In genomic region chr15:81301193-81302070, GRCm38 (mm10) we compare ENCODE assay signal across 9 mouse cellular contexts. TPM values are rescaled to one million over a fixed set of nuclear protein-coding genes. Genes with fewer than 3 reads are reported as not detected.
DNase-seq lines count a peak whose midpoint lies in the region.
"Had no signal": no experiment of that assay in that cellular context is flagged by ENCODE, and none has a peak within 500 bp of the region (broad histone marks: within the 10 kb centered on the region; RNA-seq: fewer than 3 reads in every experiment).

No protein-coding gene starts in this region.

- H3K27ac ChIP-seq in midbrain, embryonic 10.5 days (replicated peaks), result no peak overlapping the region
- H3K27ac ChIP-seq: embryonic facial prominence, embryonic 12.5 days had no signal

- no peak overlapping the region for H3K4me3 ChIP-seq in midbrain, embryonic 10.5 days
- H3K4me3 ChIP-seq: embryonic facial prominence, embryonic 12.5 days had no signal

- H3K36me3 ChIP-seq in midbrain, embryonic 10.5 days, result no peaks in the 10 kb centered on the region
- H3K36me3 ChIP-seq: embryonic facial prominence, embryonic 12.5 days had no signal

- 76% methylated on average over 16 of the region's 16 CpGs for WGBS in midbrain, embryonic 10.5 days

- no peaks in the 10 kb centered on the region for H3K4me1 ChIP-seq in midbrain, embryonic 10.5 days
- H3K4me1 ChIP-seq: embryonic facial prominence, embryonic 12.5 days had no signal

- H3K9me3 ChIP-seq in midbrain, embryonic 10.5 days (replicated peaks), result no peaks in the 10 kb centered on the region
- H3K9me3 ChIP-seq: embryonic facial prominence, embryonic 12.5 days had no signal

- intact Hi-C loops in heart, postnatal 10 days (cut with DNase I), result loop anchor here (1.0 to 5.0 kb wide), 2 partner anchors 62 to 274 kb away; no protein-coding TSS in a partner anchor
- intact Hi-C loops in heart, postnatal 25 days (cut with DNase I), result loop anchor here (1.0 to 10.0 kb wide), 2 partner anchors 65 to 277 kb away; no protein-coding TSS in a partner anchor

- no peaks in the 10 kb centered on the region for H3K27me3 ChIP-seq in midbrain, embryonic 10.5 days (ENCODE audit: low read depth, poor library complexity, severe bottlenecking)
- H3K27me3 ChIP-seq: embryonic facial prominence, embryonic 12.5 days had no signal

- peak; percentile 15 to 16 for DNase-seq in heart, postnatal 10 days
- DNase-seq in heart, postnatal 25 days (ENCODE audit: low spot score), result no peak
- peak; percentile 29 for DNase-seq in WW6 (ENCODE audit: low read depth, low spot score)
- peak; percentile 25 for DNase-seq in lung, postnatal 14 days
- peak; percentile 75 to 86 for DNase-seq in thymus, adult 18-20 months
- DNase-seq in ovary, postnatal 10 days (ENCODE audit: low spot score), result no peak
- DNase-seq in embryo, embryonic 11 days, result no peak
- DNase-seq in midbrain, embryonic 10.5 days (ENCODE audit: low spot score), result no peak

RNA-seq across cellular contexts. Expression of gene Slc25a17, which starts 59.2 kb away (rescaled TPM):
- total RNA-seq in heart, postnatal 10 days (2021), result 10 to 100 TPM; 33.4 to 38.1 TPM
- total RNA-seq in heart, postnatal 25 days (2021), result 10 to 100 TPM; 17.2 to 17.8 TPM
- polyA plus RNA-seq in midbrain, embryonic 10.5 days (2016; fragmentation: Nextera tagmentation; extraction: Ambion mirVana), result 91.3 and 107 TPM in 2 replicates

Comparison
In these comparisons a context has a peak if more than half of its experiments do, and no peak if none do; other contexts are left out.
1. DNase-seq: peak in heart, postnatal 10 days (2 of 2), WW6 (single experiment), lung, postnatal 14 days (single experiment) and thymus, adult 18-20 months (2 of 2); none in heart, postnatal 25 days (single experiment), ovary, postnatal 10 days (single experiment), embryo, embryonic 11 days (single experiment) and midbrain, embryonic 10.5 days (single experiment).